Mouse (Mus musculus): ENCODE measurements around the gene Hba-x. TPM values are rescaled to one million over a fixed set of nuclear protein-coding genes. Genes with fewer than 3 reads are reported as not detected.

The Hba-x gene
- polyA plus RNA-seq, 1 experiment from 2014 or later: 77.0 TPM

DNA sequence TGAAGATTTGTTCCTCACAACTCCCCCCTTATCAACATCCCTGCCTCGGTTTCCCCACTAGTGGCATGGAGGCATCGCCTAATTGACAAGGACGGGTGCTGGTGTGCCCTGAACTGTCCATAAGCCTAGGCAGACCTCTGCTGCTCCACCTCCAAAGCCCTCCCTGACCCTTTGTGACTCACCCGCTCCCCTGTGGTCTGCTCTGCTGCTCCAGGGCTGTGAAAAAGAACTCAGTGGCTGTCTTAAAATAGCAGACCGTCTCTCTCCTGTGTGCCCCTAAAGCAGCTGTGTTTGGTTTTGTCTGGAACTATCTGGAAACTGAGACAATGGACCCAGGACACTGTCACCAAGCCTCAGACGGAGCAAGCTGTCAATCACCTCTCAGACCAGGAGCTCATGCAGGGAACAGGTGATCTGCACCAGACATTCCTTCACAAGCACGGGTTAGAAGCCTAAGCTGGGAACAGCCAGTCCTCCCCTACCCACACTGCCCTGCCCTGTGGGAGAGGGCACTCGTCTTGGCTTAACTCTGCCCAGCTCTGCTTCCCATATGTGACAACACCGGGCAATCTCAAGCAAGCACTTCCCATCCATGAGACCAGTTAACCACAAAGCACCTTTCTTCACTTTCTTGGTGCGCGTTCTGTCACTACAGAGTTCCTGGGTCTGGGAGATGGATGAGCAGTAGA, 44.5 kb downstream of the Hba-x start:
- H3K9ac ChIP-seq (replicated peaks; ENCODE audit: low read length): no peak overlapping the region
- no peak overlapping the region for H3K4me3 ChIP-seq (replicated peaks; ENCODE audit: low read depth, low read length)
- no peak overlapping the region for H3K4me2 ChIP-seq (ENCODE audit: low read length)
- no peaks in the 10 kb centered on the region for H3K36me3 ChIP-seq (ENCODE audit: control insufficient read depth, insufficient read depth, low read length)
- ATAC-seq (ENCODE audit: low FRiP score, low TSS enrichment): no peak
- H3K9me3 ChIP-seq (ENCODE audit: control insufficient read depth, low read length): no peaks in the 10 kb centered on the region
- no peak overlapping the region for H3K27ac ChIP-seq (replicated peaks; ENCODE audit: low read depth, low read length)
- DNase-seq: no peak
- no peaks in the 10 kb centered on the region for H3K27me3 ChIP-seq (ENCODE audit: control insufficient read depth, insufficient read depth, low read length)
- WGBS: 61% methylated on average over 11 of the region's 11 CpGs
- no peaks in the 10 kb centered on the region for H3K4me1 ChIP-seq (ENCODE audit: control insufficient read depth, insufficient read depth, low read length)

- 37% methylated on average over 8 of the region's 8 CpGs for WGBS
- peak; percentile 61 for DNase-seq
- Histone ChIP-seq H3K4me2 (ENCODE audit: low read length) (no peak overlapping the region), H3K36me3 (ENCODE audit: control insufficient read depth, insufficient read depth, low read length) (no peaks in the 10 kb centered on the region), H3K27me3 (ENCODE audit: control insufficient read depth, insufficient read depth, low read length) (no peaks in the 10 kb centered on the region), H3K9me3 (ENCODE audit: control insufficient read depth, low read length) (no peaks in the 10 kb centered on the region), H3K9ac (replicated peaks; ENCODE audit: low read length) (no peak overlapping the region), H3K4me1 (ENCODE audit: control insufficient read depth, insufficient read depth, low read length) (no peaks in the 10 kb centered on the region), H3K4me3 (replicated peaks; ENCODE audit: low read depth, low read length) (no peak overlapping the region), H3K27ac (replicated peaks; ENCODE audit: low read depth, low read length) (no peak overlapping the region)
- no peak for ATAC-seq (ENCODE audit: low FRiP score, low TSS enrichment)
Measured at GRCm38 (mm10) chr11:32321196-32321565, 45.0 kb downstream of the Hba-x start.

DNA sequence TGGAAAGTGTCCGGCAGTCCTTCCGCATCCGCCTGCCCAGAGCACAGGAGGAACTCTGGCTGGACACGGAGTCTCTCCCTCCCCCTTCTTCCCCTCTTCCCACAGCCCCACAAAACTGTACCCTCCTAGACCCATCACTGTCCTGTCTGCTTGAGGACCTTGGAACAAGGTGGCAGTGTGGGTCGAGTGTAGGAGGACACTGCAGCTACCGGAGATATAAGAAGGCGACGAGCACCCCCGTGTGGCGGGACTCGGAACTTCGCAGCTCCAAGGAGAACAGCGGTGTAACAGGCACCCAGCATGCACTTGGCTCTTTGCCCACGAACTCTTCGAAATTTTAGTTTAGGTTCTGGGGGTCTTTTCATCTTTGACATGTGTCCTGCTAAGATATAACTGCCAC, 48.4 kb downstream of the Hba-x start:
- Histone ChIP-seq H3K4me3 (replicated peaks; ENCODE audit: low read depth, low read length) (no peak overlapping the region), H3K36me3 (ENCODE audit: control insufficient read depth, insufficient read depth, low read length) (no peaks in the 10 kb centered on the region), H3K9me3 (ENCODE audit: control insufficient read depth, low read length) (no peaks in the 10 kb centered on the region), H3K4me1 (ENCODE audit: control insufficient read depth, insufficient read depth, low read length) (no peaks in the 10 kb centered on the region), H3K27me3 (ENCODE audit: control insufficient read depth, insufficient read depth, low read length) (no peaks in the 10 kb centered on the region), H3K27ac (replicated peaks; ENCODE audit: low read depth, low read length) (no peak overlapping the region), H3K4me2 (ENCODE audit: low read length) (0 out of 2 replicates have a peak overlapping the region, but pooled peaks have one; percentile 18), H3K9ac (replicated peaks; ENCODE audit: low read length) (no peak overlapping the region)
- DNase-seq (peak; percentile 93), ATAC-seq (ENCODE audit: low FRiP score, low TSS enrichment) (peak; percentile 75; the same call in 1 of the 2 replicates)
- WGBS: 14% methylated on average over 15 of the region's 15 CpGs

Other genes with a start within 250 kb of the Hba-x start
- not detected in 2 replicates for gene Il9r, start 76.1 kb upstream of the Hba-x start, polyA plus RNA-seq (2014; fragmentation: Nextera tagmentation; extraction: Ambion mirVana)
- 46.7 and 54.9 TPM in 2 replicates for gene Snrnp25, start 71.0 kb upstream of the Hba-x start, polyA plus RNA-seq (2014; fragmentation: Nextera tagmentation; extraction: Ambion mirVana)
- 15.3 and 17.5 TPM in 2 replicates for gene Rhbdf1, start 54.1 kb upstream of the Hba-x start, polyA plus RNA-seq (2014; fragmentation: Nextera tagmentation; extraction: Ambion mirVana)
- gene Mpg, start 49.9 kb upstream of the Hba-x start, polyA plus RNA-seq (2014; fragmentation: Nextera tagmentation; extraction: Ambion mirVana): 37.4 and 37.7 TPM in 2 replicates
- 33.6 and 36.9 TPM in 2 replicates for gene Nprl3, start 8.7 kb upstream of the Hba-x start, polyA plus RNA-seq (2014; fragmentation: Nextera tagmentation; extraction: Ambion mirVana)
- 1,330 and 1,946 TPM in 2 replicates for gene Hba-a1, start 7.1 kb downstream of the Hba-x start, polyA plus RNA-seq (2014; fragmentation: Nextera tagmentation; extraction: Ambion mirVana)
- 0.74 TPM in 1 of 2 replicates, not detected in the other for gene Hbq1b, start 10.6 kb downstream of the Hba-x start, polyA plus RNA-seq (2014; fragmentation: Nextera tagmentation; extraction: Ambion mirVana)
- gene Hba-a2, start 20.1 kb downstream of the Hba-x start, polyA plus RNA-seq (2014; fragmentation: Nextera tagmentation; extraction: Ambion mirVana): 3,589 and 5,155 TPM in 2 replicates
- 0.90 and 1.4 TPM in 2 replicates for gene Hbq1a, start 23.7 kb downstream of the Hba-x start, polyA plus RNA-seq (2014; fragmentation: Nextera tagmentation; extraction: Ambion mirVana)
- 22.7 and 25.4 TPM in 2 replicates for gene Sh3pxd2b, start 71.4 kb downstream of the Hba-x start, polyA plus RNA-seq (2014; fragmentation: Nextera tagmentation; extraction: Ambion mirVana)
- gene Ubtd2, start 179.0 kb downstream of the Hba-x start, polyA plus RNA-seq (2014; fragmentation: Nextera tagmentation; extraction: Ambion mirVana): 57.0 and 63.8 TPM in 2 replicates